38 mouse cellular contexts compared by ENCODE assay signal in genomic region chr12:73969142-73969541, GRCm38 (mm10). TPM values are rescaled to one million over a fixed set of nuclear protein-coding genes. Genes with fewer than 3 reads are reported as not detected.
"Had no signal": no experiment of that assay in that cellular context is flagged by ENCODE, and none has a peak within 500 bp of the region (broad histone marks: within the 10 kb centered on the region; RNA-seq: fewer than 3 reads in every experiment).

No protein-coding gene starts in this region.

- H3K4me2 ChIP-seq: heart, embryonic 12.5 days; heart, embryonic 13.5 days; heart, embryonic 15.5 days; hindbrain, embryonic 12.5 days; hindbrain, embryonic 13.5 days; hindbrain, embryonic 14.5 days; hindbrain, embryonic 15.5 days; intestine, embryonic 15.5 days; kidney, embryonic 15.5 days had no signal

- ATAC-seq: hindbrain, embryonic 16.5 days; hindbrain, postnatal 0 days; inflammation-experienced regulatory T-cells, adult 6 months; intestine, embryonic 15.5 days; intestine, embryonic 16.5 days; intestine, postnatal 0 days had no signal

- H3K9me3 ChIP-seq: hindbrain, embryonic 15.5 days; intestine, embryonic 15.5 days had no signal

- H3K27ac ChIP-seq: heart, embryonic 13.5 days; heart, embryonic 15.5 days; hindbrain, embryonic 10.5 days; hindbrain, embryonic 12.5 days; hindbrain, embryonic 13.5 days; hindbrain, embryonic 14.5 days; hindbrain, embryonic 15.5 days; hindbrain, postnatal 0 days; intestine, embryonic 15.5 days; kidney, embryonic 15.5 days; kidney, postnatal 0 days; layer of hippocampus, adult 2 months; left cerebral cortex, adult 2 months had no signal

- H3K27me3 ChIP-seq: heart, embryonic 12.5 days; heart, embryonic 13.5 days; heart, embryonic 15.5 days; hindbrain, embryonic 12.5 days; hindbrain, embryonic 13.5 days; hindbrain, embryonic 15.5 days; intestine, embryonic 15.5 days; kidney, embryonic 15.5 days had no signal

- H3K9ac ChIP-seq: heart, embryonic 12.5 days; heart, embryonic 13.5 days; heart, embryonic 15.5 days; hindbrain, embryonic 12.5 days; hindbrain, embryonic 13.5 days; hindbrain, embryonic 14.5 days; hindbrain, embryonic 15.5 days; intestine, embryonic 15.5 days; kidney, embryonic 15.5 days had no signal

- H3K4me3 ChIP-seq: heart, embryonic 12.5 days; heart, embryonic 13.5 days; heart, embryonic 15.5 days; hindbrain, embryonic 10.5 days; hindbrain, embryonic 12.5 days; hindbrain, embryonic 13.5 days; hindbrain, embryonic 15.5 days; intestine, embryonic 15.5 days; kidney, embryonic 15.5 days; layer of hippocampus, adult 2 months; left cerebral cortex, adult 2 months had no signal

- DNase-seq: heart, postnatal 10 days; heart, postnatal 14 days; heart, postnatal 36 days; heart, postnatal 4 days; kidney, adult 11 months; kidney, adult 18-20 months; kidney, adult 2 months; kidney, adult 8-10 months; kidney, adult 9 months; kidney, postnatal 10 days; kidney, postnatal 14 days; kidney, postnatal 25 days; kidney, postnatal 36 days; kidney, postnatal 4 days; layer of hippocampus, adult 9-11 months; layer of hippocampus, postnatal 36 days had no signal

RNA-seq across cellular contexts. Expression of gene Syt16, which starts 28.3 kb away (rescaled TPM):
- total RNA-seq: heart, postnatal 10 days; heart, postnatal 14 days; heart, postnatal 25 days; heart, postnatal 36 days; hematopoietic stem cell, adult 5-6 weeks had no signal
- polyA plus RNA-seq: heart, postnatal 0 days; inflammation-experienced regulatory T-cells, adult 6 months had no signal

RNA-seq across cellular contexts. Expression of gene Gm49321, which starts 31.7 kb away (rescaled TPM):
- total RNA-seq: hematopoietic stem cell, adult 5-6 weeks; hindbrain, postnatal 0 days had no signal
- polyA plus RNA-seq: kidney, adult 2 months; large intestine, adult 2 months had no signal
